Mouse (Mus musculus) E14TG2a.4 (cell line): ENCODE measurements at regions not wholly inside any gene's neighbourhood (a gene's known extent, or its start where the extent isn't known, plus 50 kb on each side); places are given as distances from the start of the nearest gene placed in this dataset.

Experiments
- CTCF ChIP-seq: conservative IDR thresholded peaks from 2 replicates; pipeline ENCODE4 v1.5.1; 2014; ENCODE audit warnings: low read length
- POU5F1 ChIP-seq: IDR thresholded peaks from 2 replicates; pipeline ENCODE4 v1.6.1; 2014; ENCODE audit warnings: low read length, borderline replicate concordance

GRCm38 (mm10) chr10:96828581-96829246 lies 211.9 kb downstream of the Btg1 start:
- TF ChIP-seq CTCF, result no peak
- no peak for TF ChIP-seq POU5F1
